Mouse (Mus musculus) Muller cell, postnatal 12 days (primary cell): Measurements from ENCODE around the gene Allc.

Source experiments
- DNase-seq: peaks from one replicate; pipeline ENCODE4 v3.0.0-alpha.2; 2015; ENCODE audit errors: inconsistent ontology term

Gene Allc

DNA sequence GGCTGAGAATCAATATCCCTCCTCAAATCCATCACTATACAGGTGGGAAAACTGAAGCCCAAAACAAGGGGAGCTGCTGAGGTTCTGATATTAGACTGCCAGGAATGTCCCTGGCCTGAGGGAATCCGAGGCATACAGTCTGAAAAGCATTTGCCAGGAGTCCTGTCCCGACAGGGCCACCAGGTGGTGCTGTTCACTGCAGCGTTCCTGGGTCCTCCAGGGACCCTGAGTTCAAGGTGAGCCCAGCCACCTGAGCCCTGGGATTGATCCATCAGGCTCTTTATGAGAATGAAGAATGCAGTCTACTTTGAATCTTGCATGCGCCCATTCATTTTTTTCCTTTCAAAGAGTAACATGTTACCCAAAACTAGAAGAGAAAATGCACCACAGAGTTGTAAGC, 3.2 kb downstream of the Allc start:
- DNase-seq = no peak

DNA sequence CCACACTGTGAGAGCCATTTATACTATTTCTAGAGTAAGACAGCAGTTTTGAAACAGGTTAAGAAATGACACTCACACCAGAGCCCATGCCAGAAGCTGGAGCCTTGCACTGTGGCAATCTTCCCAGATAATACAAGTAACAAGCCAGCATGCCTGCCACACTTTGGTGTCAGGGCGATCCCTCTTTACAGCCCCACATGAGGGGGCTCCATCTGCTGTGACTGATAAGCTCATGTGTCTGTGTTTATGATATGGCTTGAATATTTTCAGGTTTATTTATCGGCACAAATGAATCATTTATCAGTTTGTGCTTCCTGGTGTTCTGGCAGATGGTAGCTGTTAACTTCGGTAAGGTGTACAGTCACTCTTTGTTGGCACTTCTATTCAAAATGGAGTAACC, 4.2 kb downstream of the Allc start:
- DNase-seq = no peak

DNA sequence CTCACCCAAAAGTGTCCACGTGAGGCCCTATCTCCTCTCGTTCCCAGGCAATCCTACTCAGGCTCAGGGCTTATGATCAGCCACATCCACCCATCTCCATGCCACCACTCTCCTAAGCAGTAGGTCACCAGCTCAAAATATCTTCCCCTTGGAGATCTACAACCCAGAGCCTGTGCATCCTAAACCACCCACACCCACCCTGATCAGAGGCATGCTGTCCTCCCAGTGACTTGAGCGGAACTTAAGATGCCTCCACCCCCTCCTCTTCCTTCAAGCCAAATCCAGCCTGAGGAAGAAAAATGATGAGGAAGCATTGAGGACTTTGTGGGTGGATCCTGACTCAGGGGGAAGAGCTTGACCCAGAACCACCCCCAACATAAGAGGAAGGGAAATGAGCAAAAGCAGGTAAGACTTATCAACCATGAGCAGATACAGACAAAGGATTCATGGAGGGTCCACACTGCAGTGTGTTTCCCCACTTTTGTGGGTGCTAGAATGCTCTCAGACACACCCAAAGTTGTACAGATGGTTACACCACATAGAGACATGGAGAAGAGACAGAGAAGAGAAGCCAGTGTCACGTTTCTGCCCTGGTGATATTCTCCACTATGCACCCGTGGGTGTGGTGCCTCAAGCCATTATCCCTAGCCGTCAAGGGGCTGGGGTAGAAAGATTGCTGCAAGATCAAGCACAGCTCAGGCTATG, 6.8 kb downstream of the Allc start:
- no peak for DNase-seq

DNA sequence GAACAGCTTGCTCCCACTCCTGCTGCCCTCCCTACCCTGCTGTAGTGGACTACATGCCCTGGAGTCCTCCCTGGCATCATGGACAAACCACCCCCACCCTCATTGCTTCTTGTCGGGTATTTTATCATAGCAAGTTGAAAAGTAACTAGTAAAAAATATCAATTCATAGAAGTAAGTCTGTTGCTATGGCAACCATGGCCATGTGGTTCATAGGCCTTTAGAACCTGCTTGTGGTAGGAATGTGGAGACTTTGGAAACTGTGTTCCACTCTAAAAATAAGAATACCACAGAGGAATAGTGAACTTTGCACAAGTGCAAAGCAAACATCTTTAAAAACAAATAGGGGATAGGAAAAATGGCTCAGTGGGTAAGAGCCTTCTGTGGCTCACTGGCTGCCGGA, 10.1 kb downstream of the Allc start:
- DNase-seq = no peak

DNA sequence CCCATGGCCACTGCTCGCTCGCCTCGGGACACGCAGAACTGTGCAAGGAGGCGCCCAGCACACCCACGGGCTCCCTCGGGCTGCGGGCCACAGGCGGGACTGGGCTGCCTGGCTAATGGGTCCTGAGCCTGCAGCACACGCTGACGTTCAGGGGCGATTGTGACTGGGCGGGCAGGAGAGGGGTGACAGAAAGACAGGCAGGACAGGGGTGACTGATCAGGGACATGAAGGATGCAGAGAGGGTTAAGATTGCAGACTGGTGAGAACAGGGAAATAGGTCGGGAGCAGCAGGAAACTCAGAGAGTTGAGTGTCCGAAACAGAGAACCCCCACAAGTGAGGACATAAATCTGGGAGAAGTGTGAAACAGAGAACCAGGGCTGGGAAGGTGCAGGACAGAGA, 30.0 kb downstream of the Allc start, which contains the start of gene Dcdc2c:
Gene Dcdc2c (minus strand): TSS at position 101 of the 400 bp plus-strand sequence.
- no peak for DNase-seq

DNA sequence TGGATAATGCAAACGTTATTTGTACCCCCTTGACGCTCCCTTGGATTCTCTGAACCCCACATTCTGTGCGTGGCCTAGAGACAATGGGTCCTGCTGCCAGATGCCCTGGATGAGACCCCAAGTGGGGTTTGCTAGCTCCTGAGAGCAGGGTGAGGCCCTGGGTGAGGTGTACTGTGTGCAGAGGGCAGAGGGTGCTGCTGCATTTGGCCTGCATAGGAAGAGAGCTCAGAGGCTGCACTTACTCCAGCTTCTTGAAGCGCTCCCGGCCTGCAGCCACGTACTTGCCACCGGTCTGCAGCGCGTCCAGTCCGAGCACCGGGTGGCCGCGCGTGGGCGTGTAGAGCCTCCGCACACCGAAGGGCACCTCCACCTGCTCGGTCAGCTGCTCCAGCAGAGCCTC, 30.5 kb downstream of the Allc start:
- DNase-seq = no peak

DNA sequence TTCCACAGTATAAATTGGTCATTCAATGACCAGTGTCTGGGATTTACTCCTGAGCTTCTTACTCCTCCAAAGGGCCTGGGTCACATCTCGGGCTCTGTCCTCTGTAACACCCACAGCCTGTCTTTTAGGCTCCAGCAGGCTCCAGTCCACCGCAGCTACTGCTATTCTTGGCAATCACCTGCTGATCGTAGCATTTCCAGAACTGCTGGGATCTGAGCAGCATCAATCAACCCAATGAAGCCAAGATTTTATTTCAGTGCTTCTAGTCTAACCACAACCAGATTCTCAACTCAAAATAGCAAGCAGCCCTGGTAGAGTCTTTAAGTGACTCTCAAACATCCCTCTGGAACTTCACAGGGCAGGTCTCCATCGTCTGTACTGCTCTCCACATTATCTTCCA, 33.4 kb downstream of the Allc start:
- no peak for DNase-seq

DNA sequence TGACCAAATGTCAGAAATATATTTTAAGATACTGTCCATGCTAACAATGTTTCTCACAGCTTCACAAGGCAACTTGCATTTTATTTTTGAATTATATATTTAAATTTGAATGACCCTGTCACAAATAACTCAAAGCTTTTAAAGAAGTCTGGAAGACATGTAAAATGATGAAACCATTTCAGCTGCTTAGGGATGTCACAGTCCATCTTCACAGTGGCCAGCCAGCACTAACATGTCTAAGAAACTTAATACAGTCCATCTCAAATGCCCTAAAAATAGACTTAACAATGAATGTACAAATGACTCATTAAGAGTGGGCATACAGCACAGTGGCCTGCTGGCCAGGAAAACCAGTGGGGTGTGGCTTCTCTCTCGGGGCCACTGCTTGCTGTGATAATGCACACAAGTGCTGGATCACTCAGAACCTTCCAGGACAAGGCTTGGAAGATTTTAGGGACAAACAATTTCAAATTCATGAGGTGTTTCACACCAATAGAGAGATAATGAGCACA, 68.0 kb downstream of the Allc start:
- peak; percentile 51 for DNase-seq

DNA sequence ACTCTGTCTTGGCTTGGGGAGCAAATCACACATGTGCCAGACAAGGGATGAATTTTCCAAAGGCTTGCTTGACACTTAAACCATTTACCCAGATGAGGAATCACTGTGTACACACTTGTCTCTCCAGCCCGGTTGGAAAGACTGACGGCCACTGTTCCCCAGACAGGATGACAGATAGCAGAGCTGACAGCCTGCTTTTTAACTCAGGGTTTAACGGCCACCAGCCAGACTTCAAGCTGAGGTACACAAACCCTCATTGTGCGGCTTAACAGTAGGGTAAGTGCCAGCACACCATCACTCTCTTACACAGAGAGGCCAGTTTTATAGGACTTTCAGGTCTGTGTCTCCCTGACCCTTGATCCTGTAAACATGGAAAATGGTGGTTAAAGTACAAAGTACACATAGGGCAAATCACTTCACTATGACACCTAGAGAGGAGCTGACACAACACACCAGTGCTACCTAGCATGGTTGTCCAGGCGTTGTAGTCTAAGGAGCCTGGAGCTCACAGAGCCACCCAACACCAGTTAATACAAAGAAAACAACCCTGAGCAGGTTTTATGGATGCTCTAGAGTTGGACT, 72.5 kb downstream of the Allc start:
- DNase-seq = no peak
